In genomic region chr8:29585671-29586070, GRCm38 (mm10) we compare ENCODE assay signal across 16 mouse cellular contexts.
DNase-seq lines count a peak whose midpoint lies in the region; ATAC-seq and TF ChIP-seq lines count a peak whose summit lies in the region.
"Had no signal": no experiment of that assay in that cellular context is flagged by ENCODE, and none has a peak within 500 bp of the region (broad histone marks: within the 10 kb centered on the region; RNA-seq: fewer than 3 reads in every experiment).

No protein-coding gene starts in this region.

- TF ChIP-seq POLR2A in liver, adult 2 months (IDR thresholded peaks at IDR 0.05; ENCODE audit: extremely low read depth, insufficient read depth, low read length): no peak

- no peak for ATAC-seq in cerebellum, adult (ENCODE audit: insufficient number of reproducible peaks, low FRiP score, low TSS enrichment)
- ATAC-seq in liver, embryonic 11.5 days (replicated peaks; ENCODE audit: low FRiP score): no peak
- ATAC-seq: forebrain, embryonic 13.5 days; forebrain, embryonic 15.5 days; forebrain, postnatal 0 days had no signal

- H3K9me3 ChIP-seq in liver, embryonic 11.5 days (ENCODE audit: control insufficient read depth, low read length): no peaks in the 10 kb centered on the region
- H3K9me3 ChIP-seq: embryonic facial prominence, embryonic 10.5 days; embryonic facial prominence, embryonic 12.5 days; forebrain, embryonic 13.5 days; forebrain, embryonic 15.5 days had no signal

- H3K4me1 ChIP-seq in liver, adult 2 months (ENCODE audit: control insufficient read depth, insufficient read depth, low read length): no peaks in the 10 kb centered on the region
- H3K4me1 ChIP-seq in liver, embryonic 11.5 days (replicated peaks; ENCODE audit: control insufficient read depth, insufficient read depth, low read length): no peaks in the 10 kb centered on the region
- H3K4me1 ChIP-seq: embryonic facial prominence, embryonic 10.5 days; embryonic facial prominence, embryonic 12.5 days; forebrain, embryonic 13.5 days; forebrain, embryonic 15.5 days had no signal

- peak; percentile 75 to 78 for DNase-seq in cerebellum, postnatal 14 days
- peak; percentile 6 for DNase-seq in liver, adult 2 months (ENCODE audit: extremely low read depth, low read depth, low spot score)
- no peak for DNase-seq in liver, embryonic 11.5 days (ENCODE audit: low spot score)
- DNase-seq in retina, postnatal 1 day: no peak
- DNase-seq: adrenal gland, adult 2 months; adrenal gland, postnatal 10 days; adrenal gland, postnatal 25 days; cerebellum, adult 11 months; cerebellum, adult 18-20 months; cerebellum, adult 9-10 months; forebrain, postnatal 0 days had no signal

- no peak overlapping the region for H3K4me2 ChIP-seq in liver, embryonic 11.5 days
- H3K4me2 ChIP-seq: embryonic facial prominence, embryonic 12.5 days; forebrain, embryonic 13.5 days; forebrain, embryonic 15.5 days had no signal

- no peak overlapping the region for H3K27ac ChIP-seq in liver, adult 2 months (replicated peaks; ENCODE audit: insufficient read depth, low read depth, low read length)
- H3K27ac ChIP-seq in liver, embryonic 11.5 days (ENCODE audit: low read depth, low read length): no peak overlapping the region
- H3K27ac ChIP-seq: embryonic facial prominence, embryonic 10.5 days; embryonic facial prominence, embryonic 12.5 days; forebrain, embryonic 13.5 days; forebrain, embryonic 15.5 days had no signal

- WGBS in liver, adult 2 months: 68% methylated on average over 6 of the region's 6 CpGs
- WGBS in liver, embryonic 11.5 days: 88% methylated on average over 6 of the region's 6 CpGs

- TF ChIP-seq CTCF in liver, adult 2 months (IDR thresholded peaks at IDR 0.05; ENCODE audit: low read depth, low read length): no peak

- no peak overlapping the region for H3K9ac ChIP-seq in liver, adult 2 months (ENCODE audit: low read depth, low read length)
- H3K9ac ChIP-seq in liver, embryonic 11.5 days (ENCODE audit: low read depth, low read length): no peak overlapping the region
- H3K9ac ChIP-seq: embryonic facial prominence, embryonic 12.5 days; forebrain, embryonic 13.5 days; forebrain, embryonic 15.5 days; forebrain, postnatal 0 days had no signal

- no peak overlapping the region for H3K4me3 ChIP-seq in liver, adult 2 months (ENCODE audit: insufficient read depth, low read depth, low read length)
- no peak overlapping the region for H3K4me3 ChIP-seq in liver, embryonic 11.5 days (ENCODE audit: low read depth, low read length)
- H3K4me3 ChIP-seq: embryonic facial prominence, embryonic 10.5 days; embryonic facial prominence, embryonic 12.5 days; forebrain, embryonic 13.5 days; forebrain, embryonic 15.5 days had no signal

- H3K36me3 ChIP-seq in liver, adult 2 months (ENCODE audit: control insufficient read depth, insufficient read depth, low read length): no peaks in the 10 kb centered on the region
- no peaks in the 10 kb centered on the region for H3K36me3 ChIP-seq in liver, embryonic 11.5 days (ENCODE audit: control insufficient read depth, insufficient read depth, low read length)
- H3K36me3 ChIP-seq: embryonic facial prominence, embryonic 10.5 days; embryonic facial prominence, embryonic 12.5 days; forebrain, embryonic 15.5 days had no signal

- H3K27me3 ChIP-seq in liver, adult 2 months (ENCODE audit: control insufficient read depth, insufficient read depth, low read length): no peaks in the 10 kb centered on the region
- no peaks in the 10 kb centered on the region for H3K27me3 ChIP-seq in liver, embryonic 11.5 days (replicated peaks; ENCODE audit: control insufficient read depth, insufficient read depth, low read length)
- H3K27me3 ChIP-seq: embryonic facial prominence, embryonic 12.5 days; forebrain, embryonic 13.5 days; forebrain, embryonic 15.5 days had no signal

- no peaks in the 10 kb centered on the region for H3K79me2 ChIP-seq in liver, adult 2 months (ENCODE audit: control insufficient read depth, insufficient read depth, low read length)

Comparison
In these comparisons a context has a peak if more than half of its experiments do, and no peak if none do; other contexts are left out.
1. DNase-seq: peak in cerebellum, postnatal 14 days (2 of 2) and liver, adult 2 months (single experiment); none in liver, embryonic 11.5 days (single experiment) and retina, postnatal 1 day (single experiment).